Mouse (Mus musculus) hindbrain, embryonic 10.5 days (tissue): ENCODE measurements around the gene Stard7. TPM values are rescaled to one million over a fixed set of nuclear protein-coding genes. Genes with fewer than 3 reads are reported as not detected.

Experiments used
- DNase-seq: peaks from one replicate; pipeline ENCODE4 v3.0.0-alpha.2; 2017; ENCODE audit warnings: low spot score
- H3K27ac ChIP-seq: fragments of 300-500 bp; sonication (generic); 2 replicates; pipeline ENCODE4 v1.5.1; 2016; ENCODE audit warnings: mild to moderate bottlenecking, moderate library complexity
- H3K27me3 ChIP-seq: fragments of 300-500 bp; sonication (generic); 2 replicates; pipeline ENCODE4 v1.6.1; 2016; ENCODE audit warnings: mild to moderate bottlenecking; ENCODE audit not compliant: poor library complexity, insufficient read depth, severe bottlenecking
- H3K36me3 ChIP-seq: fragments of 300-500 bp; sonication (generic); 2 replicates; pipeline ENCODE4 v1.6.1; 2016; ENCODE audit warnings: mild to moderate bottlenecking, moderate library complexity
- H3K4me1 ChIP-seq: fragments of 300-500 bp; sonication (generic); replicated peaks from 2 replicates; pipeline ENCODE4 v1.6.1; 2016; ENCODE audit warnings: mild to moderate bottlenecking
- H3K4me3 ChIP-seq: fragments of 300-500 bp; sonication (generic); 2 replicates; pipeline ENCODE4 v1.5.1; 2016; ENCODE audit warnings: mild to moderate bottlenecking, moderate library complexity
- H3K9me3 ChIP-seq: fragments of 300-500 bp; sonication (generic); 2 replicates; pipeline ENCODE4 v1.6.1; 2016; ENCODE audit warnings: mild to moderate bottlenecking, moderate library complexity
- WGBS: fragments of 180-500 bp; shearing (Covaris S2); methylation state at CpG from one replicate; pipeline ENCODE4 v1.1.7; 2016; 5-methylcytosine and 5-hydroxymethylcytosine counted together
- polyA plus RNA-seq: library from polyadenylated mRNA; unstranded; fragments of >200 nt; fragmentation: Nextera tagmentation; extraction: Ambion mirVana; gene quantifications from 2 replicates; pipeline ENCODE4 v1.2.1, GENCODE M21; 2016

Gene Stard7
- 73.6 and 78.7 TPM in 2 replicates for polyA plus RNA-seq

DNA sequence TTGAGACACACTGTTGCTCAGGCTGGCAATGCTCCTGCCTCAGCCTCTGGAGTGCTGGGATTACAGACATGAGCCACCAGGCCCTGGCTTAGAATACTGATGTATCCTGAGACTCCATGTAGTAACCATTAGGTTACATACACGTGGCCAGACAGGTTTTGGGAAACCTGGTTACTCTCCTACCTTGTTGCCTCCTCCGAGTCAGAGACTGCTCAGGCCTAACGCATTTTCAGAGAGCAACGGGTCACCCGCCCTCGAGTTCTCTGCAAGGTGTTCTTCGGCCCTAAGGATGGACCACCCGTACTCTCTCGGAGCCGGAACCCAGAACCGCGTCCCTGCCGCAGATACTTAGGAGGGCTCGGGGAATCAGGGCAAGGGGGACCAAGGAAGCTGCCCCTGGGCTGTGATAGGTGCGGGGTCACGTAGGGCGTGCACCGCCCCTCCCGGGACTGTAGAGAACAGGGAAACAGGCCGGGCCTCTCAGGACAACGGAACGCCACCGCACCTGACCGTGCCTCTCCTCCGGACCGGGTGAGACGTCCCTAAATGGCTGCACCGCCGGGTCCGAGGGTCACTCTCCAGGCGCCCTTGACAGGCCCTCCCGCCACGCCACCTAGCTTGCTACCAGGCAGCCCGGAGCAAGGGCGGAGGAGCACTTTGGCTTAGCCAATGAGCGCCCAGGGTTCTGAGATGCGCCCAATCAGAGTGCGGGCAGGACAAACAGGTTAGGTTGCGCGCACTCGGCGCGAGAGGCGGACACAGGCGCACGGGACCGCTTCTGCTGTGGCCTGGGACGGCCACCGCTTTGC, at the start of gene Stard7:
TSS of gene Stard7 (plus strand) at position 728 of the 809 bp plus-strand sequence.
- Histone ChIP-seq H3K4me1 (peaks cover 15% of the 10 kb centered on the region), H3K9me3 (no peaks in the 10 kb centered on the region), H3K4me3 (peak within 1 kb of the TSS; percentile 95), H3K27me3 (no peaks in the 10 kb centered on the region), H3K36me3 (peaks cover 9% of the 10 kb centered on the region; the same call in 1 of the 2 replicates), H3K27ac (peak within 1 kb of the TSS; percentile 97)
- under 1% methylated on average over 49 of the region's 49 CpGs for WGBS
- peak; percentile 97 for DNase-seq

DNA sequence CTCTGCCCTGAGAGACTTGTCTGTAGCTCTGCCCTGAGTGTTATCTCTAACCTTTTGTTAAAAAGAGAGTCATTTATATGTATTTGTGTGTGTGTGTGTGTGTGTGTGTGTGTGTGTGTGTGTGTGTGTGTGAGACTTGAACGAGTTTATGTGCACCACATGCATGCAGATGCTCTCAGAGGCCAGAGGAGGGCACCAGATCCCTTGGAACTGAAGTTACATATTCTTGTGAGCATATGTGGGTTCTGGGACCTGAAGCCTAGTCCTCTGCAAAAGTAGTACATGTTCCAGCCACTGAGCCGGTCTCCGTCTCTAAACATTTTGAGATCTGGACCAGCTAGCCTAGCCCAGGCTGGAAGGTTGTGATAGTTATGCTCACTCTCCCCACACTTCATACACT, 44.8 kb upstream of the Stard7 start:
- 100% methylated on average over 3 of the region's 3 CpGs for WGBS
- H3K4me3 ChIP-seq, result no peak overlapping the region

DNA sequence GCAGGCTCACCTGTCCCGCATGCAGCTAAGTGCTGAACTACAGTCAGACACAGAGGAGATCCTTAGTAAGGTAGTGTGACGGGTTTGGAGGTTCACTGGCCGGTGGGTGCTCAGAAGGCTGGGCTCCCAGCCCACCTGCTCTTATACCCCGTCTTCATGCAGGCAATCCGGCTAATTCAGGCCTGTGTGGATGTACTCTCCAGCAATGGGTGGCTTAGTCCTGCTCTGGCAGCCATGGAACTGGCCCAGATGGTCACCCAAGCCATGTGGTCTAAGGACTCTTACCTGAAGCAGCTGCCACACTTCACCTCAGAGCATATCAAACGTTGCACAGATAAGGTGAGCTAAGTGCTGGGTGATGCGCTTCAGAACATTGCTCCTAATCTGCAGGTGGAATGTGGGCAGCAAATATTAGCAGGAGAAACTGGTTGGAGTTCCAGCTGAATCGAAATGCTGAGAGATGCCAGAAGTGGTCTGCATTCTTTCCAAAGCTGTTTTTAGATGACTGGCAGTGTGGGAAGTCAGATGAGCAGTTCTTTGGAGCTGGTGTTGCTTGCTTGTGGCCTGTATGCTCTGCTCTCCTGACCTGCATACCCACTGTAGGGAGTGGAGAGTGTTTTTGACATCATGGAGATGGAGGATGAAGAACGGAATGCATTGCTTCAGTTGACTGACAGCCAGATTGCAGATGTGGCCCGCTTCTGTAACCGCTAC, 32.0 kb upstream of the Stard7 start:
- Histone ChIP-seq H3K27ac (no peak overlapping the region), H3K36me3 (peaks cover 99% of the 10 kb centered on the region)

More for the DNA sequence above, 44.8 kb upstream of the Stard7 start:
- Histone ChIP-seq H3K9me3 (peaks cover 9% of the 10 kb centered on the region; the same call in 1 of the 2 replicates), H3K4me1 (no peaks in the 10 kb centered on the region), H3K27me3 (no peaks in the 10 kb centered on the region), H3K36me3 (peaks cover 100% of the 10 kb centered on the region), H3K27ac (no peak overlapping the region)
- DNase-seq, result no peak

DNA sequence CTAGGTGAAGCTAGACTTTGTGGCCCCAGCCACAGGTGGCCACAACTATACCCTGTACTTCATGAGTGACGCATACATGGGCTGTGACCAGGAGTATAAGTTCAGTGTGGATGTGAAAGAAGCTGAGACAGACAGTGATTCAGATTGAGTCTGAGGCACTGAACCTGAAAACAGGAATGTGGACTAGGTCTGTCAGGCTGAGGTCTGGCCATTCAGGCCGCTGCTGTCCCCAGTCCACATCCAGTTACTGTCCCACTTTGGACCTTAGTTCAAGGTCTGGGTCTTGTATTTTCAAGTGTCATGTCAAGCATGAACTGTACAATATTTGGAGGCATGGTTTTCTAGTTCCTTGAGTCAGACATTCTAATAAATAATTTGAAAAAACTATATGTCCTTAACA, 30.0 kb upstream of the Stard7 start:
- Histone ChIP-seq H3K27me3 (no peaks in the 10 kb centered on the region), H3K9me3 (no peaks in the 10 kb centered on the region), H3K4me1 (no peaks in the 10 kb centered on the region), H3K36me3 (peaks cover 99% of the 10 kb centered on the region), H3K27ac (no peak overlapping the region), H3K4me3 (no peak overlapping the region)
- DNase-seq, result no peak
- 96% methylated on average over 2 of the region's 2 CpGs for WGBS

More for the DNA sequence above, 32.0 kb upstream of the Stard7 start:
- no peak overlapping the region for H3K4me3 ChIP-seq
- H3K4me1 ChIP-seq, result no peaks in the 10 kb centered on the region
- H3K27me3 ChIP-seq, result no peaks in the 10 kb centered on the region
- no peaks in the 10 kb centered on the region for H3K9me3 ChIP-seq
- WGBS, result 94% methylated on average over 11 of the region's 11 CpGs
- DNase-seq, result no peak

DNA sequence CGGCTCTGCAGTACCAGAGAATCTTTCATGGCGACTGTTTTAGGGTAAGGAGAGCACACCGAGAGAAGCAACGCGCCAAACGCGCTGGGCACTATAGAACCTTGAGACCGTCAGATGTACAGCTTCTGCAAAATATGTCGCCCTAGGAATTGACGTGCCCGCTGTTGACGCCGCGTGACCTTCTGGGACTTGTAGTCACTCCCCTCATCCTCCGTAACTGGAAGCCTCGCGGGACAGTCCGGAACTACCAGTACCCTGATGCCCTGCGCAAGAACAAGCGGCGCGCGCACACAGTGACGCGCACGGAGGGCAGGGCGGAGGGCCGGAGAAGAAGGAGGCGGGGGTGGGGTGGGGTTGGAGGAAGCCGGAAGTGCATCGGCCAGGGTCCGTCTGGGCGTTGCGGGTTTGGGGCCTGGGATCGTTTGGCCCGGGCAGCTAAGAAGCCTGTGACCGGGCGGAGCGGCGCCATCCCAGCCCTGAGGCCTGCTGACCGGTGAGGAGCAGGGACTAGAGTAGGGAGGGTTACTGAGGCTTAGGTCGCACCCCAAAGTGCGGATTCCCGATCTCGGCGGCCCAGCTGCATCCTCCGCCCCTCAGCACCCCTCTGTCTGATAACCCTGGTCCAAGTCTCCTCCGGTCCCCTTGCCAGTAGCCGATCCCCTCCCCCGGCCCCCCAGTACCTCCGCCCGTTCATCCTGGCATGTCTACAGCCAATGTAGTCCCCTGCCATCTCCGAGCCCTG, 22.3 kb upstream of the Stard7 start, which contains the start of the genes Ciao1 and Tmem127:
TSS of gene Ciao1 (minus strand) at position 225 of the 742 bp plus-strand sequence.
TSS of gene Tmem127 (plus strand) at position 317 of the 742 bp plus-strand sequence.
- Histone ChIP-seq H3K36me3 (peaks cover 52% of the 10 kb centered on the region), H3K27ac (peak within 1 kb of the TSS; percentile 91), H3K4me3 (peak within 1 kb of the TSS; percentile 99), H3K9me3 (no peaks in the 10 kb centered on the region), H3K27me3 (no peaks in the 10 kb centered on the region), H3K4me1 (peaks cover 29% of the 10 kb centered on the region)
- DNase-seq, result peak; percentile 99
- under 1% methylated on average over 53 of the region's 53 CpGs for WGBS

DNA sequence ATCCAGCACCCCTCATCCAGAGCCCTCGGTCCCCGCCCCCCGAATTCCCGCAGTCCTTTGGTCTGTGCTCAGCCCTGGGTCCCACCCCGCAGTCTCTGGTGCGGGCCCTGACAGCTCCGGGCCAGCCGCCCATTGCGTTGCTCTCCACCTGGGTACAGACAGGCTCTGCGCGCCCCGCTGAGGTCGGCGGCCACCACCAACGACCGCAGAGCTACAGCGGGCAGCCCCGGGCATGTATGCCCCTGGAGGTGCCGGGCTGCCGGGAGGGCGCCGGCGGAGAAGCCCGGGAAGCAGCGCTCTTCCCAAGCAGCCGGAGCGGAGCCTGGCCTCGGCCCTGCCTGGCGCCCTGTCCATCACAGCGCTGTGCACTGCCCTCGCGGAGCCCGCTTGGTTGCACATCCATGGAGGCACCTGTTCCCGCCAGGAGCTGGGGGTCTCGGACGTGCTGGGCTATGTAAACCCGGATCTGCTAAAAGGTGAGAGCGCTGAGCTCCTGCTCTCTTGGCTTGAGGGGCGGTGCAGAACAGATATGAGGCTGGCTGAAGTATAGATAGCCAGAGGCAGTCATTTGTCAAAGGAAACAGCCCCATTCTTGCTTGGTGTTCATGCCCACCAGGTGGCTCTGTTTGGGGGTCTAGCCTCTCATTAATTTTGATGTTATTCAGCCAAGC, 21.5 kb upstream of the Stard7 start:
- peaks cover 29% of the 10 kb centered on the region for H3K4me1 ChIP-seq

DNA sequence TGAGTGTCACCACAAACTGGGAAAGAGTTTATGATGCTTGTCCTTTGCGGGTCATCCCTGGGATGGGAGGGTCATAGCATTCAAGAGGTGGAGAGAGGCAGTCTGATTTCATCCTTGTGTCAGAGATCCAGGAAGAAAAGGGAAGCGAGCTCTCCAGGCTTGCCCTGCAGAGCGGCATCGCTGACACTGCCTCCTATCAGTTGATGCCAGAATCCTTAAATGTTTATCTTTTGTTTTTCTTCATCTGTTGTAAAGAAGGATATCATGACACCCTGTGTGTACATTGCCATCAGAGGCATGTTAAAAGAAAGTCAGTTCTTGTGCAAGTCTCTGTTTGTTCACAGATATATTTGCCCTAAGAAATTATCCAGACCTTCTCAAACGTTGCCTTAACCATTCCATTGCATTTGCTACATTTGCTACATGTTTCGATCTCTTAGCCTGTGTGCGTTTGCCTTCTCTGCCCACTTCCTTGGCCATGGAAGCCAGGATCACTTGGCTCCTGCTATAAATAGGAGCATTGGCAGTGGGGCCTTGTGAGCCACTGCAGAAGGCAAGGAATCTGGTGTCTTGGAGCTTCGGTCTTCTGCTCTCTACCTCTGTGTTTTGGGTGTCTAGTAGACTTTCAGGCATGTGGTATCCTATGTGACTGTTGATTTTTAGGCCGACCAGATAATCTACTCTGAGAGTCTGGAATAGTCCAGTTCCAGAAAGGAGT, 19.6 kb upstream of the Stard7 start:
- no peak for DNase-seq
- peaks cover 25% of the 10 kb centered on the region for H3K36me3 ChIP-seq
- WGBS, result 92% methylated on average over 9 of the region's 9 CpGs
- no peaks in the 10 kb centered on the region for H3K27me3 ChIP-seq
- H3K27ac ChIP-seq, result no peak overlapping the region
- peaks cover 29% of the 10 kb centered on the region for H3K4me1 ChIP-seq
- no peaks in the 10 kb centered on the region for H3K9me3 ChIP-seq
- no peak overlapping the region for H3K4me3 ChIP-seq

More for the DNA sequence above, 21.5 kb upstream of the Stard7 start:
- WGBS, result under 1% methylated on average over 39 of the region's 39 CpGs
- peak; percentile 50 for DNase-seq
- no peaks in the 10 kb centered on the region for H3K27me3 ChIP-seq
- no peaks in the 10 kb centered on the region for H3K9me3 ChIP-seq
- peak overlapping the region; percentile 91 for H3K27ac ChIP-seq
- peak overlapping the region; percentile 99 for H3K4me3 ChIP-seq
- peaks cover 45% of the 10 kb centered on the region for H3K36me3 ChIP-seq

DNA sequence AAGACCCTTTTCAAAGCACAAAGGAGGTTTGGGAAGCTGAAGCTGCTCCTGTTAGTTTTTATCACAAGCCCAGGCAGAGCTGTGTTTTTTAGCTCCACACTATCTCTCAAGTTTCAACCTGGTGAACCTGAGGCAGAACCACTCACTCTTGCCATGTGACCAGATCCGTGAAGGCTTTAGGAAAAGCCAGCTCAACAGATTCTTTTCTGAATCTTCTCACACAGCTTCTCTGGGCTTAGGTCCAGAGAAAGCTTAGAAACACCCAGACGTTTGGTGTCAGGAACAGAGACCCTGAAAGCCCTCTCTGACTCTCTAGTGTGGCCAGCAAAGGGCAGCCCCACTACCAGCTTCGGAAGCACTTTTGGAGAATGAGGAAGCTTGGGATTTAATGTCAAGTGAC, 18.6 kb upstream of the Stard7 start:
- WGBS, result 89% methylated on average over 3 of the region's 3 CpGs
- H3K4me3 ChIP-seq, result no peak overlapping the region
- peaks cover 23% of the 10 kb centered on the region for H3K36me3 ChIP-seq
- H3K4me1 ChIP-seq, result peaks cover 26% of the 10 kb centered on the region
- no peak overlapping the region for H3K27ac ChIP-seq
- H3K27me3 ChIP-seq, result no peaks in the 10 kb centered on the region
- DNase-seq, result no peak
- no peaks in the 10 kb centered on the region for H3K9me3 ChIP-seq

DNA sequence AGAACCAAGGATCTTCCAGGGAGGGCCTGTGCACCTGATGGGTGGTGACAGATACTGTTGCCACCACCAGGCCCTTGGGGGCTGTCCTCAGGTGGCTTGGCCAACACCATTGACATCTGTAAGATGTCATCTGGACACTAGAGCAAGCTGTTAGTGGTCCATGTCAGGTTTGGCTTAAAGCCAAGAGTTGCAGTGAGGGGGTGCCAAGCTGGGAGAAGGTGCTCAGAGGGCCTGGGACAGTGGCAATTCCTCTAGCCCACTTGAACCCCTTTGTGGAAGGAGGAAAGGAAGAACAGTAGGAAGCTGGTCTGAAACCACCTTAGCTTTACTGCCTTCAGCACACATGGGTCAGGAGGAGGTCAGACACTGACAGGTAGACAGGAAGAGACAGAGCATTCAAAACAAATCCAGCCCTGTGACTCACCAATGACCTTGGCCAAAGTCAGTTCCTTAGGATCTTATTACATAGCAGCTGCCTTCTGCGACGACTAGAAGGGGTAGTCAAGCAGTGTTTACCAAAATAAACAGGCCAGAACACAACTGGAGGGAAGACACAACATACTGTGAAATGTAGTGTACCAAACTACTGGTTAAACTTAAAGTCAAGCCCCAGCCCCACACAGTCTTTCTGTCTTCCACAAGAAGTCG, 18.0 kb upstream of the Stard7 start:
- no peak overlapping the region for H3K4me3 ChIP-seq
- peaks cover 21% of the 10 kb centered on the region for H3K4me1 ChIP-seq
- WGBS, result 69% methylated on average over 3 of the region's 3 CpGs
- DNase-seq, result no peak
- no peaks in the 10 kb centered on the region for H3K27me3 ChIP-seq
- peaks cover 27% of the 10 kb centered on the region for H3K36me3 ChIP-seq
- no peak overlapping the region for H3K27ac ChIP-seq
- no peaks in the 10 kb centered on the region for H3K9me3 ChIP-seq

DNA sequence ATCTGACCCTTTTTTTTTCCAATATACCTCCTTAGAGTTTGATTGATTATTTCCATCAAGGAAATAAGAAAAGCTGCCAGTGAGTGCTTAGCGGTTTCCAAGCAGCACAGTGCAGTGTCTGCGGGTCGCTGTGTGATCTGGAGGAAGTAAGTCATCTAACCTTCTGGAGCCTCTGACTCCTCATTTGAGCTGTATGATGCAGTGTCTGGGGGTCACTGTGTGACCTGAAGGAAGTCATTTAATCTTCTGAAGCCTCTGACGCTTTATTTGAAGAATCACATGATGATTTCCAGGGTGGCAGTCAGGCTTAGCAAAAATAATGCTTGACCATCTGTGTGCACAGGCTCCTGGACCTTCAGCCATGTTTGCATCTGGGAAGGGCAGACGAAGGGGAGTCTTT, 17.2 kb upstream of the Stard7 start:
- no peak for DNase-seq
- no peaks in the 10 kb centered on the region for H3K9me3 ChIP-seq
- no peak overlapping the region for H3K27ac ChIP-seq
- no peak overlapping the region for H3K4me3 ChIP-seq
- peaks cover 18% of the 10 kb centered on the region for H3K4me1 ChIP-seq
- peaks cover 35% of the 10 kb centered on the region for H3K36me3 ChIP-seq
- WGBS, result 88% methylated on average over 5 of the region's 5 CpGs
- no peaks in the 10 kb centered on the region for H3K27me3 ChIP-seq

DNA sequence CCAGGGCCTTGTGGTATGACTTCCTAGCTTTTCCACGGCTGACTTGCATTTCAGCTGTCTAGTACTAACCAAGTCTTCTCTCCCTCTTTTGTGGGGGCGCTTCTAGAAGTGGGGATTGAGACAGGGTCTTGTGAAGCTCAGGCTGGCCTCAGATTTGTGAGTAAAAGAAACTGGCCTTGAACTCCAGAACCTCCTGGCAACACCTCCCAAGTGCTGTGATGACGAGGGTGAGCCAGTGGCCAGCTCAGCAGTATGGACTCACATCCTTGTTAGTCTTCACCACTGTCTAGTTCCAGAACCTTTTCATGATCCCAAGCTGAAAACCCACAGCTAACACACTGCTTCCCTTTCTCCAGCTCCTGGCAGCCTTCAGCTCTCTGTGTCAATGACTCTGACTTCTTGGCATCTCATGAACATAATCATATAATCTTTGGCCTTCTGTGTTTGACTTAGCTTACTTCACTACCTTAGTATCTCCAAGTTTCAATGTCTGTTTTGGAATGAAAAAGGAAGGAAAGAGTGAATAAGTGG, 15.3 kb upstream of the Stard7 start:
- 86% methylated on average over 3 of the region's 3 CpGs for WGBS
- Histone ChIP-seq H3K4me3 (no peak overlapping the region), H3K27me3 (no peaks in the 10 kb centered on the region), H3K4me1 (0 out of 2 replicates have a peak, but pooled peaks cover 6% of the 10 kb centered on the region), H3K36me3 (peaks cover 54% of the 10 kb centered on the region), H3K27ac (no peak overlapping the region), H3K9me3 (no peaks in the 10 kb centered on the region)
- no peak for DNase-seq
